Mouse (Mus musculus) lung, postnatal 0 days (tissue): ENCODE data around the gene Ckap2l. TPM values are rescaled to one million over a fixed set of nuclear protein-coding genes. Genes with fewer than 3 reads are reported as not detected.

ENCODE experiments used
- ATAC-seq: fragments of 200-750 bp; cut with Nextera tagmentation; 2 replicates; pipeline ENCODE4 v1.8.0; 2017; ENCODE audit warnings: moderate library complexity
- DNase-seq: peaks from one replicate; pipeline ENCODE4 v3.0.0-alpha.2; 2016; ENCODE audit warnings: low spot score
- H3K27ac ChIP-seq: fragments of 300-500 bp; sonication (generic); 2 replicates; pipeline ENCODE4 v1.5.1; 2014; ENCODE audit warnings: antibody characterized with exemption, mild to moderate bottlenecking, low read length, mixed read lengths
- H3K27me3 ChIP-seq: fragments of 300-500 bp; sonication (generic); replicated peaks from 2 replicates; pipeline ENCODE4 v1.6.1; 2014; ENCODE audit warnings: low read length, mixed read lengths; ENCODE audit not compliant: insufficient read depth
- H3K36me3 ChIP-seq: fragments of 300-500 bp; sonication (generic); 2 replicates; pipeline ENCODE4 v1.6.1; 2014; ENCODE audit warnings: low read length, mixed read lengths; ENCODE audit not compliant: insufficient read depth
- H3K4me1 ChIP-seq: fragments of 300-500 bp; sonication (generic); 2 replicates; pipeline ENCODE4 v1.6.1; 2014; ENCODE audit warnings: antibody characterized with exemption, low read depth, low read length, mixed read lengths; ENCODE audit not compliant: insufficient read depth
- H3K4me2 ChIP-seq: fragments of 300-500 bp; sonication (generic); replicated peaks from 2 replicates; pipeline ENCODE4 v1.6.1; 2014; ENCODE audit warnings: low read depth, mild to moderate bottlenecking, low read length, moderate library complexity, mixed read lengths
- H3K4me3 ChIP-seq: fragments of 300-500 bp; sonication (generic); 2 replicates; pipeline ENCODE4 v1.5.1; 2014; ENCODE audit warnings: low read depth, low read length
- H3K9ac ChIP-seq: fragments of 300-500 bp; sonication (generic); replicated peaks from 2 replicates; pipeline ENCODE4 v1.6.1; 2014; ENCODE audit warnings: low read depth, mild to moderate bottlenecking
- H3K9me3 ChIP-seq: fragments of 300-500 bp; sonication (generic); 2 replicates; pipeline ENCODE4 v1.6.1; 2016; ENCODE audit warnings: low read length, mixed read lengths
- CTCF ChIP-seq: IDR thresholded peaks from 2 replicates; pipeline ENCODE4 v1.5.1; 2016; ENCODE audit warnings: antibody characterized with exemption, mild to moderate bottlenecking
- EP300 ChIP-seq: IDR thresholded peaks from 2 replicates; pipeline ENCODE4 v1.6.1; 2016; ENCODE audit warnings: antibody characterized with exemption, mild to moderate bottlenecking, control low read depth
- WGBS: fragments of 180-500 bp; shearing (Covaris S2); extraction: QIAGEN DNeasy Blood & Tissue Kit; methylation state at CpG from one replicate; pipeline ENCODE4 v1.1.7; 2014; 5-methylcytosine and 5-hydroxymethylcytosine counted together
- polyA plus RNA-seq: library from polyadenylated mRNA; unstranded; fragments of >200 nt; fragmentation: Nextera tagmentation; extraction: Ambion mirVana; gene quantifications from 2 replicates; pipeline ENCODE4 v1.2.1, GENCODE M21; 2015

Gene Ckap2l
- polyA plus RNA-seq, 1 experiment from 2014 or later = 2.6 TPM

DNA sequence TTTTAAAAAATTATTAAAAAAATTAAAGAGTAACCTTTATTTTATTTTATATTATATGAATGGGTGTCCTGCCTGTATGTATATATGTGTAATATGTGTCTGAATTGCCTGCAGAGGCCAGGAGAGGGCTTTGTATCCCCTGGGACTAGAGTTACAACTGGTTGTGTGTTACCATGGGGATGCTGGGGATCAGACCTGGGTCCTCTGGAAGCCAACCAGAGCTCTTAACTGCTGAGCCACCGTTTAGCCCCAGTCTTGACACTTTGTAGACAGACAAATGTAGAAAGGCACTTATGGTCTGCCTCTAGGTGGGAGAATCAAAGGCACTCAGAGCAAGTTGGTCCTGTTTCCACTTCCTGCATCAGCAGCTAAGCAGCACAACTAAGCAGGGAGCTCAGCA lies 47.7 kb downstream of the Ckap2l start:
- no peaks in the 10 kb centered on the region for H3K36me3 ChIP-seq
- no peak overlapping the region for H3K9ac ChIP-seq
- no peak overlapping the region for H3K4me3 ChIP-seq
- no peaks in the 10 kb centered on the region for H3K9me3 ChIP-seq
- H3K27me3 ChIP-seq = no peaks in the 10 kb centered on the region
- 29% methylated on average over 1 of the region's 1 CpGs for WGBS
- no peak overlapping the region for H3K27ac ChIP-seq
- no peak overlapping the region for H3K4me2 ChIP-seq
- no peaks in the 10 kb centered on the region for H3K4me1 ChIP-seq
- DNase-seq = no peak
- TF ChIP-seq EP300 (no peak), CTCF (no peak)
- no peak for ATAC-seq

DNA sequence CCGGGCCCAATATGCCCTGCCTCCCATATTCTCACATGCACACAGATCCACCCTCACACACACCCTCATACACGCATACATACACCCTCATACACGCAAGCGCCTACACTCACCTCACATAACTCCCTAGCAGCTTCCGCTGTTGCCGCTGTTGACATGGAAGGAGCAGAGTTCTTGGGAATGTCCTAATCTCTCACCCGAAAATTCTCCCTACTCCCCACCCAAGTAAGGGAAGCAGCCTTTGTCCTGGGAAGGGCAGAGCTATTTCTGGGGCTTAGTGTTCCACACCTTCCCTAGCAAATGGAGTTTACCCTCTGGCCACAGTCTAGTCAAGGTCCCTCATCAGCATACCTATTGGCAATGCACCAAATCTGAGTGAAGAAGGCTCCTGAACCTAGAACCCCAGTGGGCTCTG lies 49.3 kb downstream of the Ckap2l start:
- Histone ChIP-seq H3K4me1 (no peaks in the 10 kb centered on the region), H3K4me3 (no peak overlapping the region), H3K9ac (no peak overlapping the region), H3K9me3 (no peaks in the 10 kb centered on the region), H3K36me3 (no peaks in the 10 kb centered on the region), H3K27ac (no peak overlapping the region), H3K4me2 (no peak overlapping the region), H3K27me3 (no peaks in the 10 kb centered on the region)
- ATAC-seq (no peak), DNase-seq (no peak)
- TF ChIP-seq EP300 = no peak
- TF ChIP-seq CTCF = no peak
- 90% methylated on average over 7 of the region's 7 CpGs for WGBS

DNA sequence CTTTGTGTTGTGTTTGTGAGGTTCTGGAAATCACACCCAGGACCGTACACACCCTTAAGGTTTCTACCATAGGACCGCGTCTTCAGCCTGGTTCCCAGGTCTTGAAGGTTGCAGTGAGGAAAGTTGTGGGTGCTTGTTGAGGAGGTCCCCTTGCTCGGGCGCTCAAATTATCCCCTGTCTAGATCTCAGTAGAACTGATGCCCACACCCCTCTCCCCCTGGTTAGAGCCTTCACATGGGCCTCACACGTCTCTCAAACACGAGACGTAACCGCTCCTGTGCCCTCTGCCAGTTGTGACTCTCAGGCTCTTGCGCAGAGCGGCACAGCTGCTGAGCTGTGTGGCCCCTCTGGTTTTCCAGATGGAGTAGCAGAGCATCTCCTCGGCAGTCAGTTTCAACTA lies 50.1 kb downstream of the Ckap2l start:
- Histone ChIP-seq H3K4me3 (no peak overlapping the region), H3K4me2 (no peak overlapping the region), H3K27me3 (no peaks in the 10 kb centered on the region), H3K36me3 (no peaks in the 10 kb centered on the region), H3K9me3 (no peaks in the 10 kb centered on the region), H3K4me1 (no peaks in the 10 kb centered on the region), H3K9ac (no peak overlapping the region), H3K27ac (no peak overlapping the region)
- 94% methylated on average over 12 of the region's 12 CpGs for WGBS
- TF ChIP-seq EP300 (no peak), CTCF (no peak)
- DNase-seq (no peak), ATAC-seq (no peak)

DNA sequence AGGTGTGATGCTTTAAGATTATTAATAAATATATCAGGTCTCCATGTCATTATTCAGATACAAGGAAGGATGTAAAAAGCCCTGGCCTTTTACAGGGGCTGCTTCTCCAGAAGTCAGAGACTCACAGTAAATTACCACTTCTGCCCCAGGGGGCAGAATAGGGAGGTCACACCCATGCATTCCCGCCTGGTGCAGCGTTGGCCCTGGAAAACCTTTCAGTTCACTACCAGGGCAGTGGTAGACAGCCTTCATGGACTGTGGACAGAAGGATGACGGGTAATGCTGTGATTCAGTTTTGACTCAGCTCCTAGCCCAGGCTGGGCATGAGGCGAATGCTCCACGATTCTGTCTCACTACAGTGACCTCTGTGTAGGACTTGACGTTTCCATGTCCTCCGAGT lies 50.6 kb downstream of the Ckap2l start:
- Histone ChIP-seq H3K27ac (no peak overlapping the region), H3K4me3 (no peak overlapping the region), H3K9ac (no peak overlapping the region), H3K36me3 (no peaks in the 10 kb centered on the region), H3K27me3 (no peaks in the 10 kb centered on the region), H3K4me1 (no peaks in the 10 kb centered on the region), H3K9me3 (no peaks in the 10 kb centered on the region), H3K4me2 (no peak overlapping the region)
- no peak for DNase-seq
- 68% methylated on average over 7 of the region's 7 CpGs for WGBS
- no peak for TF ChIP-seq CTCF
- TF ChIP-seq EP300 = no peak
- no peak for ATAC-seq

DNA sequence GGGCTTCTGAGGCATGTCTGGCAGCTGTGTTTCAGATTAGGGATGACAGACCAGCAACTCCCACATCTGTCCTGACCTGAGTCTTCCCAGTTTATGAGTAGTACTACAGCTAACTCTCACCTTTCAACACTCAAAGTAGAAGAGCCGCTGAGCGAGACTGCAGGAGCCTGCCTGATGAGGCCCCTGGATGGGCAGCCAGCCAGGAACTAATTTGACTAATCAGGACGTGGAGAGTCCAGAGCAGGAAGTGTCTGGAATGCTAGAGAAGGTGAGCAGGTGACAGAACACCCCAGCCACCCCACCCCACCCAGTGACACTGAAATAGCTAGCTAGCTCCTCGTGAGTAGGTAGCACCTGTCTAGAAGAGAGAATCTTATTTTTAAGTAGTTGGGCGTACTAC lies 51.4 kb downstream of the Ckap2l start:
- DNase-seq (peak; percentile 22), ATAC-seq (peak; percentile 25; the same call in 1 of the 2 replicates)
- TF ChIP-seq EP300 (no peak), CTCF (no peak)
- Histone ChIP-seq H3K36me3 (no peaks in the 10 kb centered on the region), H3K27ac (no peak overlapping the region), H3K4me1 (no peaks in the 10 kb centered on the region), H3K9ac (no peak overlapping the region), H3K27me3 (no peaks in the 10 kb centered on the region), H3K4me3 (no peak overlapping the region), H3K9me3 (no peaks in the 10 kb centered on the region), H3K4me2 (no peak overlapping the region)
- WGBS = 38% methylated on average over 5 of the region's 5 CpGs

DNA sequence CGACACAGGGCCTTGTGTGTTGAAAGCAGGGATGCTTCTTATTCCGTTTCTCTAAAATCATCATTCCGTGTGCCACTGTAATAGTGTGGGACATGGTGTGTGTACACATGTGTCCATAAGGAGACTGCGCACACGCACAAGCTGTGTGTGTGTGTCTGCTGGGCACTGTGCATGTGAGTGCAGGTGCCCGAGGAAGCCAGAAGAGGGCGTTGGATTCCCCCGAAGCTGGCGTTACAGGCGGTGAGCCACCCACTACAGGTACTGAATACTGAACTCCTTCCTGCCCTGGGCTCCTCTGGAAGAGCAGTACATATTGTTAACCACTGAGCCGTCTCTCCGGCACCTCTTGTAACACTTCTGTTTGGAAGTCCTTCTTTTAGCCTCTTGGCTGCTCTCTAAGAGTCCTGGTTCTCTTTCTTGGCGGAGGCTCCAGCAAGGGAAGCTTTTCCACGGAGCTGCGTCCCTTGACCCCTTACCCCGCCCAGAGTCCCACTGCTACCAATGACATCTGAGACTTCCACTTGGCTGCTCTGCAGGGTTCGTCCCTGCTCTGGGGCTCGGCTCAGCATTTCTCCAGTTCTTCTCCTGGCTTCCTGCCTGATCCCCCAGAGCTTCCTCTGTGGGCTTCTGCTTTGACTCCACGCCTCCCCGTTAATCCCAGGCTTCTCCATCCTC lies 52.4 kb downstream of the Ckap2l start:
- Histone ChIP-seq H3K36me3 (no peaks in the 10 kb centered on the region), H3K9me3 (no peaks in the 10 kb centered on the region), H3K4me2 (no peak overlapping the region), H3K27me3 (no peaks in the 10 kb centered on the region), H3K4me3 (no peak overlapping the region), H3K4me1 (no peaks in the 10 kb centered on the region), H3K27ac (no peak overlapping the region), H3K9ac (no peak overlapping the region)
- peak; percentile 30 for DNase-seq
- ATAC-seq = peak; percentile 55
- TF ChIP-seq CTCF (no peak; the same call in 1 of the 2 replicates), EP300 (no peak)
- WGBS = 64% methylated on average over 20 of the region's 20 CpGs

DNA sequence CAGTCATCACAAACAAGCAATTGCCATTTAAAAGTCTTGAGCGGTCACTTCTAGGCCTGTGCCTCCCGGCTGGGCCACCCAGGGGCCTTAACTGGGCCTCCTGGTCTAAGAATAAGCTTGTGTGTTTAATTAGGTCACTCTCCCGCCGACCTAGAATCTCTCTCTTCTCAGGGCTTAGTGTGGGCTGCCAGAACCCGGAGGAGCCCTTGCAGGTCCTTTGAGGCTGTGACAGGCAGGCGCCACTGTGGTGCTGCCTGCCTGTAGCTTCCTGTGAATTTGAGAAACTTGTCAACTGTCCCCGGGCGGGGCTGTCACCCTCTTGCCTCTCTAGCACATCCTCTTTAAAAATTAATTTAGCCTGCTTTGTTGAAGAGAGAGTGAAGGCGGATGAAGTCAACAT lies 53.2 kb downstream of the Ckap2l start:
- peak; percentile 26 for DNase-seq
- no peak overlapping the region for H3K27ac ChIP-seq

More for the DNA sequence above, 53.2 kb downstream of the Ckap2l start:
- H3K4me3 ChIP-seq = no peak overlapping the region
- no peaks in the 10 kb centered on the region for H3K9me3 ChIP-seq
- H3K27me3 ChIP-seq = no peaks in the 10 kb centered on the region
- no peak overlapping the region for H3K4me2 ChIP-seq
- peak; percentile 13; the same call in 1 of the 2 replicates for ATAC-seq
- WGBS = 33% methylated on average over 9 of the region's 9 CpGs
- TF ChIP-seq EP300 = no peak
- no peak for TF ChIP-seq CTCF
- H3K4me1 ChIP-seq = no peaks in the 10 kb centered on the region
- no peak overlapping the region for H3K9ac ChIP-seq
- H3K36me3 ChIP-seq = no peaks in the 10 kb centered on the region
